23 mouse cellular contexts compared by ENCODE assay signal in genomic region chr19:45984379-45984778, GRCm38 (mm10). TPM values are rescaled to one million over a fixed set of nuclear protein-coding genes. Genes with fewer than 3 reads are reported as not detected.
DNase-seq lines count a peak whose midpoint lies in the region; ATAC-seq and TF ChIP-seq lines count a peak whose summit lies in the region.
"Had no signal": no experiment of that assay in that cellular context is flagged by ENCODE, and none has a peak within 500 bp of the region (broad histone marks: within the 10 kb centered on the region; RNA-seq: fewer than 3 reads in every experiment).

No protein-coding gene starts in this region.

- TF ChIP-seq CTCF in heart, adult 2 months (IDR thresholded peaks at IDR 0.05): no peak
- TF ChIP-seq CTCF in spleen, adult 2 months (IDR thresholded peaks at IDR 0.05; ENCODE audit: extremely low read depth, insufficient read depth, insufficient read length, insufficient replicate concordance): no peak

- no peak overlapping the region for H3K9ac ChIP-seq in heart, adult 2 months (ENCODE audit: low read depth, low read length)
- H3K9ac ChIP-seq: embryonic facial prominence, embryonic 13.5 days; forebrain, embryonic 13.5 days; forebrain, postnatal 0 days; heart, embryonic 15.5 days; hindbrain, embryonic 13.5 days had no signal

- DNase-seq in heart, adult 11 months: peak; percentile 83
- no peak for DNase-seq in heart, adult 2 months
- no peak for DNase-seq in spleen, adult 2 months (ENCODE audit: low read depth in 1 of 2, low spot score in 2 of 2)
- no peak for DNase-seq in spleen, postnatal 4 days (ENCODE audit: low spot score in 2 of 2)
- DNase-seq in cerebellum, postnatal 10 days: no peak
- no peak for DNase-seq in adrenal gland, postnatal 36 days
- DNase-seq: adrenal gland, postnatal 25 days; cerebellum, adult 11 months; cerebellum, adult 8-10 months; cerebellum, postnatal 25 days; forebrain, postnatal 0 days; gastrocnemius, adult 2 months; gastrocnemius, postnatal 25 days; heart, adult 18-20 months; heart, postnatal 14 days had no signal

- H3K36me3 ChIP-seq in heart, adult 2 months (ENCODE audit: control insufficient read depth, insufficient read depth, low read length): no peaks in the 10 kb centered on the region
- H3K36me3 ChIP-seq in spleen, adult 2 months (ENCODE audit: control insufficient read depth, insufficient read depth, low read length): peaks cover 2% of the 10 kb centered on the region; the same call in 1 of the 2 replicates

- intact Hi-C loops in heart, adult 2 months (cut with DNase I): no loop called here

- peaks cover 2% of the 10 kb centered on the region; the same call in 1 of the 2 replicates for H3K79me2 ChIP-seq in heart, adult 2 months (replicated peaks; ENCODE audit: control insufficient read depth, insufficient read depth, low read length)

- ATAC-seq in megakaryocyte progenitor cell, adult 5-6 weeks (replicated peaks; ENCODE audit: poor library complexity): 0 out of 2 replicates have a peak, but pooled peaks have one; percentile 37
- ATAC-seq: activated CD4-positive, CD25-positive, alpha-beta regulatory T cell, adult 4 months; forebrain, embryonic 13.5 days; forebrain, postnatal 0 days; hindbrain, postnatal 0 days; Patski had no signal

- H3K4me3 ChIP-seq in heart, adult 2 months: no peak overlapping the region
- no peak overlapping the region for H3K4me3 ChIP-seq in spleen, adult 2 months (ENCODE audit: extremely low read depth, insufficient read depth, insufficient read length)
- H3K4me3 ChIP-seq: embryonic facial prominence, embryonic 13.5 days; forebrain, embryonic 13.5 days; gastrocnemius, adult 2 months; heart, embryonic 15.5 days; hindbrain, embryonic 13.5 days had no signal

- TF ChIP-seq POLR2A in heart, adult 2 months (IDR thresholded peaks at IDR 0.05; ENCODE audit: insufficient read depth, low read depth, low read length): no peak
- no peak for TF ChIP-seq POLR2A in spleen, adult 2 months (IDR thresholded peaks at IDR 0.05; ENCODE audit: low read depth, low read length)

- no peaks in the 10 kb centered on the region; the same call in 1 of the 2 replicates for H3K4me1 ChIP-seq in heart, adult 2 months (ENCODE audit: control insufficient read depth, insufficient read depth, low read length)
- H3K4me1 ChIP-seq in spleen, adult 2 months (ENCODE audit: control insufficient read depth, insufficient read depth, insufficient read length): peaks cover 5% of the 10 kb centered on the region; the same call in 1 of the 2 replicates
- H3K4me1 ChIP-seq: embryonic facial prominence, embryonic 13.5 days; forebrain, embryonic 13.5 days; heart, embryonic 15.5 days; hindbrain, embryonic 13.5 days had no signal

- no peak overlapping the region for H3K27ac ChIP-seq in heart, adult 2 months
- H3K27ac ChIP-seq in spleen, adult 2 months (ENCODE audit: insufficient read depth, low read length): peak overlapping the region; percentile 64
- H3K27ac ChIP-seq: embryonic facial prominence, embryonic 13.5 days; forebrain, embryonic 13.5 days; gastrocnemius, adult 2 months; heart, embryonic 15.5 days; hindbrain, embryonic 13.5 days; hindbrain, postnatal 0 days had no signal

- H3K27me3 ChIP-seq in heart, adult 2 months (ENCODE audit: control insufficient read depth, insufficient read depth, low read length): no peaks in the 10 kb centered on the region
- H3K27me3 ChIP-seq in spleen, adult 2 months (ENCODE audit: control insufficient read depth, insufficient read depth, low read length): no peaks in the 10 kb centered on the region
- H3K27me3 ChIP-seq: embryonic facial prominence, embryonic 13.5 days; forebrain, embryonic 13.5 days; heart, embryonic 15.5 days; hindbrain, embryonic 13.5 days; Patski had no signal

- no peak for TF ChIP-seq EP300 in heart, adult 2 months (IDR thresholded peaks at IDR 0.05; ENCODE audit: insufficient read depth, low read depth, low read length)

RNA-seq across cellular contexts. Expression of gene Armh3, which starts 13.9 kb away (rescaled TPM):
- 10 to 100 TPM; 13.9 to 14.6 TPM for total RNA-seq in heart, adult 2 months (2021)
- polyA plus RNA-seq in heart, adult 2 months (2012; rRNA removed): 14.2 and 21.6 TPM in 2 replicates
- 5.6 TPM in 2 replicates for polyA plus RNA-seq in spleen, adult 2 months (2012; rRNA removed)
- total RNA-seq in megakaryocyte progenitor cell, adult 5-6 weeks (2015): 11.3 and 11.8 TPM in 2 replicates
- total RNA-seq in megakaryocyte progenitor cell, adult 5-6 weeks (2017): 5.3 and 9.0 TPM in 2 replicates
- 10 to 100 TPM; 12.9 to 17.9 TPM for total RNA-seq in adrenal gland, postnatal 36 days (2021)

RNA-seq across cellular contexts. Expression of gene Hps6, which starts 18.9 kb away (rescaled TPM):
- 1 to 10 TPM; 5.2 to 5.6 TPM for total RNA-seq in heart, adult 2 months (2021)
- 3.6 and 4.0 TPM in 2 replicates for polyA plus RNA-seq in heart, adult 2 months (2012; rRNA removed)
- polyA plus RNA-seq in spleen, adult 2 months (2012; rRNA removed): 7.4 and 8.8 TPM in 2 replicates
- total RNA-seq in megakaryocyte progenitor cell, adult 5-6 weeks (2015): 0.49 and 1.1 TPM in 2 replicates
- 5.9 and 7.1 TPM in 2 replicates for total RNA-seq in megakaryocyte progenitor cell, adult 5-6 weeks (2017)
- 10 to 100 TPM; 13.8 to 19.7 TPM for total RNA-seq in adrenal gland, postnatal 36 days (2021)
